Mouse (Mus musculus) CD4-positive, CD25-positive, alpha-beta regulatory T cell, adult 2 months (primary cell): ENCODE data around the gene Tdrd9.
A peak's percentile ranks its signal among the peaks of the same experiment; 100 is the strongest.
"Not testable (repeated sequence)": the region's sequence is repeated elsewhere in the genome, so short reads cannot be mapped to it uniquely, and the experiment has no call there.

Experiments used
- DNase-seq: peaks from one replicate; pipeline ENCODE4 v3.0.0-alpha.2; 2012; ENCODE audit warnings: low read depth, low spot score

Tdrd9 gene

GRCm38 (mm10) chr12:111971231-111971686, at the start of gene Tdrd9:
Gene Tdrd9 (plus strand): TSS chr12:111971559.
- no peak for DNase-seq

DNA sequence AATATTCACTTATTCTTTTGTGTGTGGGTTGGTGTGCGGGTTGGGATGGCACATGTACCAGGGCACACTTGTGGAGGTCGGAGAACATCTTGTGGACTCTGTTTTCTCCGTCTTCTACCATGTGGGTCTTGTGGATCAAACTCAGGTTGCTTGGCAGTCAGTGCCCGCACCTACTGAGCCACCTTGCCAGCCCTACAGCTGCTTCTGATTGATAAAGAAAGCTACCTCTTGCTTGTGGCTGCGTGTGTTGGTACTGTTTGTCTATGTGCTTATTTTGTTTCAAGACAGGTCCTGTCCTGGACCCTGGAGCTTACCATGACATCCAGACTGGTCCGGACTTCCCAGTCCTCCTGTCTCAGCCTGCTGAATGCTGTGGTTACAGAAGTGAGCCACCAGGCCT, 48.2 kb upstream of the Tdrd9 start:
- DNase-seq: no peak

DNA sequence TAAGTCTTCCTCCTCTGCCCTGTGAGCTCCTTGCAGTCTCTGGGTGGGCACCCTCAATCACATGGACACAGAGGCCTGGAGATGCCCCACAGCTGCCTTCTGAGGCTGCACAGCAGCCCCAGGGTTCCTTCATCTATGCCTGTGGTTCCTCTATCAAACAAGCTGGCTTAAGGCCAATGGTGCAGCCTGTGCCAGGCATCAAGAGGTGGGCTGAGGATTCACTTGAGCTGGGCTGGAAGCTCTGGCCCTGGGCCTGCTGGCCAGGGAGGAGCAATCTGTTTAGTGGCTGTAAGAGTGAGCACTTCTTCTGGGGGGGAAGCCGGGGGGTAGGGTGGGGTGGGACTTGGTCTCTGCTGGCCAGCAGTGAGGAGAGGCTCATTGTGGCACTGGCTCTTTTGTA, 44.0 kb upstream of the Tdrd9 start:
- no peak for DNase-seq

- no peak for DNase-seq
These were observed 42.9 kb upstream of the Tdrd9 start for GRCm38 (mm10) chr12:111928411-111928966.

- DNase-seq: no peak
These were observed 39.8 kb upstream of the Tdrd9 start for GRCm38 (mm10) chr12:111931411-111932025.

DNA sequence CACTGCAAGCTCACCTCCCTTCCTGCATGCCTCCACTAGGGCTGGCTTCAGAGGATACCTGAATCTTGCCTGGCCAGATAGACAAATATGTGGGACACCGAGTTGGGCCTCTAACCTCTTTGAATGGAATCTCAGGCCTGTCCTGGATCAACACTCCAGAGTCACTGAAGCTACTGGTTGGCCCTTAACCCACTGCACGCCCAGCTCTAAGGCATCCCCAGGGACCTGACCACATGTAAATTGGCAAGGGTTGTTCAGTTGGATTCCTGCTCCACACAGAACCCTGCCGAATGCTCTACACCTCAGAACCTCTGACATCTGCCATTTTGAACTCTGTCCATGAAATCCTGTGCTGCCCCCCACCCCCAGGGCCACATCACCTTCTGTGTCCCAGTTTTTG, 38.8 kb upstream of the Tdrd9 start:
- DNase-seq: no peak

DNA sequence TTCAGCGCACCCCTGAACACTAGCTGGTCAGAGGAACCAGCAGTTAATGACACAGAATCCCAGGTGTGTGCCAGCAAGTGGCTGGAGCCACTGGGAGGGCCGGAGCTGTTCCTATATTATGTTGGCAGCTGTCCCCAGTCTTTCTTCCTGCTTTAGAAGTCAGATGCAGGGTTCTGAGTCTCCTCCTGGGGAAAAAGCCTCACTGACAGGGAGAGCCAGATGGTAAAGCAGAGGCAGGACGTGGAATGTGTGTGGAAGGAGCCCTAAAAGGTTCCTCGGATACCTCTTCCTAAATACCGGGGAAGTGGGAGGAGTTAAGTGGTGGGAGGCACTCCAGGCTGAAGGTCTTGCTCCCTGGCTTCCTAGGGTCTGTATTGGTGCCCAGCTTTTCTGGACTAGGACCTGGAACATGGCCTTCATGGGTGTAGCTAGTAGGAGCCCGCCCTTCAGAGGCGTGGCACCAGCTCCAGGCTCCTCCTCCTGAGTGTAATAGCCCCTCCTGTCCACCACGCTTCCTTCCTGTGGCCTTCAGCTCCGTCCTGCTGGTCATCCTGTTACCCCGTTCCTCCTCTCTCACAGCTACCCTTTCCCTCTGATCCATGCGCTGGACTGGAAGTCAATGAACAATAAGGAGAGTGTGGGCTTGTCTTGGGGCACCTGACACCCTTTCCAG, 38.2 kb upstream of the Tdrd9 start:
- DNase-seq: no peak

- DNase-seq: no peak
These were observed 37.4 kb upstream of the Tdrd9 start for GRCm38 (mm10) chr12:111933971-111934370.

DNA sequence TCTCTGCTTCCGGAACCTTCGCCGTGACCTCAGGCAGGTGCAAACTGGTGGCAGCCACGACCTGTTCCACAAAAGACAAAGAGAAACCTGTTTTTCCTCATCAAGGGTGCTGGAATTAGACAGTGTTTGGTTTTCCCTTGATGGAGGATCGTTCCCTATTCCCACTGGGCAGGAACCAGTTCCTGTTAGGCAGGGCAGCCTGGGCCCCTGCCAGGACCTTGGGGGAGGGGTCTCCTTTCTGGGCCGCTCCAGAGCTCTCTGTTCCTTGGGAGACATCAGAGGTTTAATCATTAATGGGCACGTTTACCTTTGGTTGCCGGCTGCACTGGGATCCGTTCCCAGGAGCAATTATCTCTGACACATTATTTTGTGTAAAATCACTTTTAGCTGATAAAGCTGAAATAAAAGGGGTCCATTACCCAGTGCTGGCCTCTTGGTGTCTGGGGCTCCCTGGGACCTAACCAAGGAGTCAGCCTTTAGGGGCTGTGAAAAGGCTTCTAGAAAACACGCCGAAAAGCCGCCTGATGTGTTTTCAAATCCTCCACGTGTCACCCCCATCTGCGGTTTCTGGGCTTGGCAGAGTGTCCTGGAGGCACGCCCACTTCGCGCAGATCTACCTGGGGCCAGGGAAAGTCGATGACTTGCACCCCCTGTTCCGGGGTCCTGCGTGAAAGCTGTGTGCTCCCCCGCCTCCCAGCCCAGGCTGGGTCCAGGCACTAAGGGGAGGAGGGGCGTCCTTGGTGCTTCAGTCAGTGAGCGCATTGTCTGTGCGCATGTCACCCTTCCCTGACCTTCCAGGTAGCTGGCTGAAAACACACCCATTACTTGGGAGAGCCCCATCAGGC, 34.4 kb upstream of the Tdrd9 start:
- no peak for DNase-seq

- no peak for DNase-seq
These were observed 32.7 kb upstream of the Tdrd9 start for GRCm38 (mm10) chr12:111938623-111939177.

- DNase-seq: no peak
These were observed 27.8 kb upstream of the Tdrd9 start for GRCm38 (mm10) chr12:111943421-111944064.

- peak; percentile 22 for DNase-seq
These were observed 27.0 kb upstream of the Tdrd9 start for GRCm38 (mm10) chr12:111944065-111944987.

- DNase-seq: no peak
These were observed 26.2 kb upstream of the Tdrd9 start for GRCm38 (mm10) chr12:111945115-111945514.

DNA sequence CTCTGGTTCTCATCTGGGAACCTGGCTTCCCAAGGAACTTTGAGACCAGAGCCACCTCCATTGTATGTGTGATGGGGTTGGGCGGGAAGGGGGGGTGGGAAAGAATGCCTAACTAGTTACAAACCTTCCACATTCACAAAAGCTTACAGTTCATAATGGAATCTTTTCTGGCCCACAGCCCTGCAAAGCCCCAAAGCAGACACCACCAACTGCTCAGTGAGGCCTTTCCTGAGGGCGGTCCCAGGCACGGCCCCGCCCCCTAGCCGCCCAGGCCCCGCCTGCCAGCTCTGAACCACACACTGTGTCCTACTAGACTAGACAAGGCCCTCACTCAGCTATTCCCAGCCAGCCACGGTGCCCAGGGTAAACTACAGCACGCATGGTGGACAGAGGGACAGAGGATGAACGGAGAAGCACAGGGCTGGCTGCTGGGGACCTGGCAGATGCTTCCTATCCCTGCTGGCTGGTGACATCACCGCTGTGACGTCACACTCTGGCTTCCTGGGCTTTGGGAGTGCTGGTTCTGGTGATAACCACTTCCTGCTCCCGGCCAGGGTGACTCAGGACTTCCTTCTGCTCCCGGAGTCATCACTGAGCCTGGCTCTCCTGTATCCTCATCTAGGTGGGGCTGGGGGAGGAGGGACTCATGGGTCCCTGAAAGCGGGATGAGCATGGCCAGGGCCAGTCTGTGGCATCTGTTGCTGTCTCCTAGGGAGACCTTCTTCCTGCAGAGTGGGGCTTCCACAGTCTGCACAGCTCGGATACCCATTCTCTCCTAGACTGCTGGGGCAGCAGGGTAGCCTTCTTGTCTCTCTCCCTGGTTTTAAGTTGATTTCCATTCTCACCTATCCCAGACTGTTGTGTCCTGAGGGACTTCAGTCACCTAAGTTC, 25.3 kb upstream of the Tdrd9 start:
- not testable (repeated sequence) for DNase-seq

DNA sequence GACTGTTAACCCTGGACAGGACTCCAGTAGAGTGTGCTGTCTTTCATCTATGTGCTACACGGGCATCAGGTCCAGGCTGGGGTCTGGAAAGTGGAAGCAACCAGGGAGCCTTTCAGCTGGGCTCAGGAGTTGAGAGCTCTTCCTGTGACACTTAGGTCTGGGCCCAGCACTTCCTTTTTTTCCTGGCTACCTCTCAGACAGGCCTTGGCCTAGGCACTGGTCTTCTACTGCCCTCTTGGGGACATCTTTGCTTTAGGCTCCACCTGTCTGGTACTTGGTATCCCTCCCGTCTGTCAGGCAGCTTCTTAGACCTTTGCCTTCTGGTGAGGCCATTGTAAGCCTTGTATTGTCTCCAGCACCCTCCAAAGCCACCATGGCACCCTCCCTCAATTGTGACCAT, 24.6 kb upstream of the Tdrd9 start:
- DNase-seq: peak; percentile 78

GRCm38 (mm10) chr12:111950486-111950885, 20.9 kb upstream of the Tdrd9 start:
- DNase-seq: no peak

DNA sequence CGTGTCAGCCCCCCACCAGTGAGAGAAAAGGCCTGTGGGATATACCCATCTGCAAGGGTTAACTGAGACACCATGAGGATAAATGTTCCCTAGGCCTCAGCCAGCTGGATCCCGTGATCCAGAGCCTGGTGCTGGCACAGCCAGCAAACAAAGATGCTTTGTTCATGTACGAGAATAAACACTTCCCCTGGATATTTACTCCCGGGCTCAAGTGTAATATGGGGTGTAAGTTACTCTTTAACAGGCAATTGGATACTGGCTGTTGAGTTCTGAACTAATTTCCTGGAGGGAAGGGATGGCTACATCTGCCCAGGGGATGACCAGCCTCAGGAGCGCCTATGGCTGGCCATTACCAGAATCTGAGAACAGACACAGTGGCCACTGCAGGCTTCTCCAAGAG, 19.7 kb upstream of the Tdrd9 start:
- DNase-seq: no peak

DNA sequence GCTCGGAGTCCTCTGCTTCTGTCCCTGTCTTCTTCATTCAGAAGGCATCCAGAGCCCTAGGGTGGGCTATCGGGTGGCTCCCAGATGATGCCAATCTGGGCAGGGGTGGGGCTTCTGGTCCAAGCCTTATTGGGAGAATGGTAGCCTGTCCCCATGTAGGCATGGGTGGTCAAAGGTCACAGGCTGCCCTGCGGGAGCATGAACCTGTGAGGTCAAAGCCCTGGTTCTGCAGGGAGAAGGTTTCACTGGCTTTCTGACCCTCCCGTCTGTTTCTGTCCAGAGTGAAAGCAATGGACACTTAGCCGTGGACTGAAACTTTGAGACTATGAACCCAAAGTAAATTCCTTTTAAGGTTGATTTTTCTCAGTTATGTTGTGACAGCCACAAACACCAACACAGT, 15.2 kb upstream of the Tdrd9 start:
- no peak for DNase-seq
